Mouse (Mus musculus) embryonic facial prominence, embryonic 11.5 days (tissue): ENCODE measurements around the gene B4galt5. TPM values are rescaled to one million over a fixed set of nuclear protein-coding genes. Genes with fewer than 3 reads are reported as not detected.

Experiments used
- ATAC-seq: fragments of 200-750 bp; cut with Nextera tagmentation; replicated peaks from 2 replicates; pipeline ENCODE4 v1.8.0; 2017; ENCODE audit warnings: low read depth; ENCODE audit not compliant: insufficient number of reproducible peaks, low FRiP score, low TSS enrichment
- DNase-seq: peaks from one replicate; pipeline ENCODE4 v3.0.0-alpha.2; 2015; ENCODE audit warnings: low spot score
- H3K27ac ChIP-seq: fragments of 300-500 bp; sonication (generic); replicated peaks from 2 replicates; pipeline ENCODE4 v1.5.1; 2014; ENCODE audit warnings: mild to moderate bottlenecking, low read depth, low read length, control low read depth
- H3K27me3 ChIP-seq: fragments of 300-500 bp; sonication (generic); 2 replicates; pipeline ENCODE4 v1.6.1; 2014; ENCODE audit warnings: mild to moderate bottlenecking, low read length, moderate library complexity, mixed read lengths; ENCODE audit not compliant: control insufficient read depth, insufficient read depth
- H3K36me3 ChIP-seq: fragments of 300-500 bp; sonication (generic); replicated peaks from 2 replicates; pipeline ENCODE4 v1.6.1; 2014; ENCODE audit warnings: low read depth, mild to moderate bottlenecking, low read length, moderate library complexity, mixed read lengths; ENCODE audit not compliant: control insufficient read depth, insufficient read depth
- H3K4me1 ChIP-seq: fragments of 300-500 bp; sonication (generic); 2 replicates; pipeline ENCODE4 v1.6.1; 2014; ENCODE audit warnings: low read length, mixed read lengths; ENCODE audit not compliant: control insufficient read depth, insufficient read depth
- H3K4me2 ChIP-seq: fragments of 300-500 bp; sonication (generic); 2 replicates; pipeline ENCODE4 v1.6.1; 2014; ENCODE audit warnings: low read depth, mild to moderate bottlenecking, control low read depth, low read length, moderate library complexity
- H3K4me3 ChIP-seq: fragments of 300-500 bp; sonication (generic); 2 replicates; pipeline ENCODE4 v1.5.1; 2014; ENCODE audit warnings: low read depth, low read length, control low read depth
- H3K9ac ChIP-seq: fragments of 300-500 bp; sonication (generic); replicated peaks from 2 replicates; pipeline ENCODE4 v1.6.1; 2014; ENCODE audit warnings: mild to moderate bottlenecking, control low read depth, low read length
- H3K9me3 ChIP-seq: fragments of 300-500 bp; sonication (generic); replicated peaks from 2 replicates; pipeline ENCODE4 v1.6.1; 2016; ENCODE audit warnings: mild to moderate bottlenecking, low read length, inconsistent platforms, mixed read lengths; ENCODE audit not compliant: control insufficient read depth
- WGBS: fragments of 180-500 bp; shearing (Covaris S2); extraction: QIAGEN DNeasy Blood & Tissue Kit; methylation state at CpG from one replicate; pipeline ENCODE4 v1.1.7; 2014; 5-methylcytosine and 5-hydroxymethylcytosine counted together
- polyA plus RNA-seq: library from polyadenylated mRNA; unstranded; fragments of >200 nt; fragmentation: Nextera tagmentation; extraction: Ambion mirVana; gene quantifications from 2 replicates; pipeline ENCODE4 v1.2.1, GENCODE M21; 2014

Gene B4galt5
- polyA plus RNA-seq, 1 experiment from 2014 or later = 17.0 TPM

DNA sequence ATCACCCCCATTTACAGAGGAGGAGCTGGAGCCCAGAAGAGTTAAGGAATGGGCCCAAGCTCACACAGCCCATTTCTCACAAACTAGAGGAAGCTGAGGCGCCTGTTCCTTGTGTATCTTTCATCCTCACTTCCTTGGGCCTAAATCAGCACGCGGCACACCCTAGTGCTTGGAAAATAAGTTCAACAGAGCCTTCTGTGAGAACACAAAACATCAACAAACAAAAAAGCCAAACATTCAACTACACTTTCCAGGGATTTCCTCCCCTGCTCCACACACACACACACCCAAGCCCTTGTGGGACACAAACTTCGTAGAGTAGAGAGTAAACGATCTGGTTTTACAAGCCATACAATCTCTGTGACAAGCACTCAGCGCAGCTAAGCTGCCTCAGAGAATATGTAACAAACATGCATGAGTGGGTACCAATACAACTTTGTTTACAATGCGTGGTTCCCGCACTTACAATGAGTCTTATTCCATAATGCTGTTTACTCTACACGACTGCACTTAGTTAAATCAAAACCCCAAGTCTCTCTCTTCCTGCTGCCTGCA lies 5.7 kb upstream of the B4galt5 start:
- Histone ChIP-seq H3K9ac (no peak overlapping the region), H3K4me2 (no peak overlapping the region), H3K4me3 (no peak overlapping the region), H3K27me3 (no peaks in the 10 kb centered on the region), H3K36me3 (no peaks in the 10 kb centered on the region), H3K4me1 (no peaks in the 10 kb centered on the region), H3K9me3 (no peaks in the 10 kb centered on the region), H3K27ac (no peak overlapping the region)
- 78% methylated on average over 9 of the region's 9 CpGs for WGBS
- ATAC-seq (no peak), DNase-seq (no peak)

GRCm38 (mm10) chr2:167354046-167354445 lies 5.1 kb upstream of the B4galt5 start:
- Histone ChIP-seq H3K27ac (no peak overlapping the region), H3K36me3 (no peaks in the 10 kb centered on the region), H3K4me1 (no peaks in the 10 kb centered on the region), H3K9me3 (no peaks in the 10 kb centered on the region), H3K9ac (no peak overlapping the region), H3K4me2 (no peak overlapping the region), H3K4me3 (no peak overlapping the region), H3K27me3 (no peaks in the 10 kb centered on the region)
- no peak for DNase-seq
- 87% methylated on average over 8 of the region's 8 CpGs for WGBS
- ATAC-seq = no peak

GRCm38 (mm10) chr2:167352496-167352895 lies 3.5 kb upstream of the B4galt5 start:
- no peaks in the 10 kb centered on the region for H3K36me3 ChIP-seq
- no peaks in the 10 kb centered on the region for H3K4me1 ChIP-seq
- ATAC-seq = no peak
- H3K9ac ChIP-seq = no peak overlapping the region
- no peaks in the 10 kb centered on the region for H3K9me3 ChIP-seq
- no peak overlapping the region for H3K27ac ChIP-seq
- no peak overlapping the region for H3K4me2 ChIP-seq
- no peak overlapping the region for H3K4me3 ChIP-seq
- no peak for DNase-seq
- WGBS = 77% methylated on average over 6 of the region's 6 CpGs
- no peaks in the 10 kb centered on the region for H3K27me3 ChIP-seq

DNA sequence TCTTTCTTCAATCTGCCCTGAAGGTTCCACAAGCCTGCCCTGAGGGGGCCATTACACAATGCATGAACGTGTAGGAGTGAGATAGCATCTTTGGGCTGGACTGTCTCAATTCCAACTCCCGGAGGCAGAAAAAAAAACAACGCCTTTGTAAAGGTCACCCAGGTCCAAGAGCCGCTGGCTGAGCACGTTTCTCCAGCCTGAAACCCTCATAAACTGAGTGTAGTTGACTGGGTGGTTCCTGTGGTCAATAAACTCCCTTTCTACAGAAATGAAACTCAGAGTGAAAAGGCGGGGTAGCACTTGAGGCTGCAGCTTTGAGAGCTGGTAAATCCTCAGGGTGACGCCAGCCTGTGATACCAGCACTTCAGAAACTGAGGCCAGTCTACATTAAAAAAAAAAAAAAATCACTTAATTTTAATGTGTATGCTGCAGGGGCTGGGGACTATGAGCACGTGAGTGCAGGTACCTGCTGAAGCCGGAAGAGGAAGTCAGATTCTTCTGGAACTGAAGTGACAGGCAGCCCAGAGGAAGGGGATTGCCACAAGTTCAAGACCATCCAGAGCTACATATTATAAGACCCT lies 2.5 kb upstream of the B4galt5 start:
- H3K4me2 ChIP-seq = no peak overlapping the region
- H3K27ac ChIP-seq = no peak overlapping the region
- no peaks in the 10 kb centered on the region for H3K27me3 ChIP-seq
- ATAC-seq (no peak), DNase-seq (no peak)
- H3K9ac ChIP-seq = no peak overlapping the region
- H3K4me1 ChIP-seq = no peaks in the 10 kb centered on the region
- no peak overlapping the region for H3K4me3 ChIP-seq
- no peaks in the 10 kb centered on the region for H3K9me3 ChIP-seq
- WGBS = 43% methylated on average over 9 of the region's 9 CpGs
- H3K36me3 ChIP-seq = no peaks in the 10 kb centered on the region

DNA sequence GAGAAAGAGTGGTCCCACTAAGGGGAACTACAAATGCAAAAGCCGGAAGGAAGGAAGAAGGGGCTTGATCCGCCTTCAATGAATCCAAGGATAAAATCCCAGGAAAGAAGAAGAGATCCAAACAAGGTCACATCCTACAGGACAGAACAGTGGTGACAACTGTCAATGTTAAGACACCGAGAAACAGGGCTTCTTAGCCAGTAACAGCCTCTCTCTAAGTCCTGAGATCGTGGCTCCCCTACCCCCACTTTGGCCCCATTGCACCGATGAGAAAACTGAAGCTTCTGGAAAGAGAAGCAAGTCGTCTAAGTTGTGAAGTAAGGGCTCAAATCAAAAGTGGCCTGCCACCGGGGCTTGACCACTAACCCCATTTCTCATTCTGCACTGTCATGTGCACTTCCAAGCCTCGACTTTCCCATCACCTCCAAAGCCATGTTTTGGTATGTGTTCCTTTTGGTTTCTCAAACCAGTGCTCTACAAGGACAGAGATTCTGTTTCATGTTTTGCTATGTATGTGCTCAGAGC lies 1.2 kb upstream of the B4galt5 start:
- H3K36me3 ChIP-seq = no peaks in the 10 kb centered on the region
- no peaks in the 10 kb centered on the region for H3K4me1 ChIP-seq
- H3K9me3 ChIP-seq = no peaks in the 10 kb centered on the region
- WGBS = 61% methylated on average over 8 of the region's 8 CpGs
- H3K4me2 ChIP-seq = no peak overlapping the region
- H3K27ac ChIP-seq = no peak overlapping the region
- DNase-seq (no peak), ATAC-seq (no peak)
- H3K27me3 ChIP-seq = no peaks in the 10 kb centered on the region
- no peak overlapping the region for H3K4me3 ChIP-seq
- H3K9ac ChIP-seq = no peak overlapping the region

- WGBS = under 1% methylated on average over 35 of the region's 50 CpGs
- H3K27me3 ChIP-seq = no peaks in the 10 kb centered on the region
- H3K9ac ChIP-seq = peak overlapping the region; percentile 85
- H3K4me3 ChIP-seq = peak overlapping the region; percentile 85
- H3K9me3 ChIP-seq = no peaks in the 10 kb centered on the region
- H3K4me1 ChIP-seq = no peaks in the 10 kb centered on the region
- H3K36me3 ChIP-seq = no peaks in the 10 kb centered on the region
- peak overlapping the region; percentile 92 for H3K4me2 ChIP-seq
- peak; percentile 97 for DNase-seq
- H3K27ac ChIP-seq = no peak overlapping the region
- ATAC-seq = peak; percentile 96
Observed at GRCm38 (mm10) chr2:167349283-167349936, 427 bp upstream of the B4galt5 start.

DNA sequence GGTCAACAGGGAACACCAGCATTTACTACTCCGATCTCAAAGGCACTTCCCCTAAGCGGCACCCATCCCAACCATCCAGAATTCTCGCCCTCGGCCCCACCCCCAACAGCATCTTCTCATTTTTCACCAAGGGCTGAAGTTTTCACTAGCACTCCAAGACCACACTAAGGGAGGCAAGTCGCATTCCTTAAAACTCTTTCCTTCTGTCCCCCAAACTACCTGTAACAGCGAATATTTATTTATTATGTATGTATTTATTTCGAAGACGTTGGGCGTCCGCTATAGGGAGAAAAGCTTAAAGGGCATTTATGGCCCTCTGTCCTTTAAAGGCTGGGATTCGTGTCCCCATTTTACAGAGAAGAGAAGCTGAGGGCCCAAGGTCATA lies 1.0 kb downstream of the B4galt5 start:
- Histone ChIP-seq H3K27ac (no peak overlapping the region), H3K9ac (peak overlapping the region; percentile 85), H3K4me1 (no peaks in the 10 kb centered on the region), H3K4me3 (peak overlapping the region; percentile 85), H3K4me2 (peak overlapping the region; percentile 92), H3K36me3 (no peaks in the 10 kb centered on the region), H3K27me3 (no peaks in the 10 kb centered on the region), H3K9me3 (no peaks in the 10 kb centered on the region)
- ATAC-seq (no peak), DNase-seq (peak; percentile 38)
- WGBS = 14% methylated on average over 11 of the region's 11 CpGs

DNA sequence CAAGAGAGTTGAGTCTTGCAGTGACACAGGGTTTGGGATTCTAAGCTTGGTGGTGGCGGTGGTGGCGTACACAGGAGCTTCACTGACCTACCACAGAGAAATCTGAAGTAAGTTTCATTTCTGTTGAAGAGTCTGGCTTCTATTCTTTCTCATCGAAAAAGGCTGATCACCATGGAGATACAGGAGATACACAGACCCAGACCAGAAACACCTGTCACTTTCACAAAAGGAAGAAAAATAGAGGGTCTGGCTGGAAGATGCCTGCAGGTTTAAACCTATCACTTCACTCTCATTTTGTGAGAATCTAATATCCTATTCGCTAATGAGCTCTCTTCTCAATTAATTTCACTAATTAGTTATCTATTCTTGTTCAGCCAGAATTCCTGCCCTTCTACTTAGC lies 1.6 kb downstream of the B4galt5 start:
- Histone ChIP-seq H3K4me1 (no peaks in the 10 kb centered on the region), H3K9me3 (no peaks in the 10 kb centered on the region), H3K27ac (no peak overlapping the region), H3K27me3 (no peaks in the 10 kb centered on the region), H3K4me2 (peak overlapping the region; percentile 92; the same call in 1 of the 2 replicates), H3K9ac (no peak overlapping the region), H3K36me3 (no peaks in the 10 kb centered on the region), H3K4me3 (no peak overlapping the region)
- no peak for ATAC-seq
- 86% methylated on average over 4 of the region's 4 CpGs for WGBS
- no peak for DNase-seq
